Mouse (Mus musculus) cortical plate, adult 2 months (tissue): ENCODE results near the gene Myocos.

Experiments used
- CTCF ChIP-seq: fragments of 200-500 bp; IDR thresholded peaks from 2 replicates; pipeline ENCODE4 v1.5.1; 2011; ENCODE audit warnings: mild to moderate bottlenecking, control low read depth, low read length; ENCODE audit not compliant: insufficient read depth; ENCODE audit errors: extremely low read depth
- POLR2A ChIP-seq: fragments of 200-500 bp; IDR thresholded peaks from 2 replicates; pipeline ENCODE4 v1.6.1; 2011; ENCODE audit warnings: mild to moderate bottlenecking, low read length, control low read depth; ENCODE audit not compliant: insufficient read depth; ENCODE audit errors: extremely low read depth

GRCm38 (mm10) chr1:162648416-162648815 lies 9.6 kb downstream of the Myocos start:
- TF ChIP-seq CTCF (no peak), POLR2A (no peak)
